Mouse (Mus musculus) bone marrow macrophage, adult 2 months (primary cell): ENCODE results near the gene Ces1g.

ENCODE experiments used
- CTCF ChIP-seq: IDR thresholded peaks from 2 replicates; pipeline ENCODE4 v1.5.1; 2012; ENCODE audit warnings: low read depth, mild to moderate bottlenecking, low read length, moderate library complexity
- POLR2A ChIP-seq: IDR thresholded peaks from 2 replicates; pipeline ENCODE4 v1.6.1; 2012; ENCODE audit warnings: mild to moderate bottlenecking, low read depth, low read length, borderline replicate concordance

- TF ChIP-seq CTCF (no peak), POLR2A (no peak)
Observed at GRCm38 (mm10) chr8:93339531-93339930, 2.4 kb upstream of the Ces1g start.
